Mouse (Mus musculus) mouse embryonic stem cell (cell line): ENCODE data around the gene Dscam.

Source experiments
- in situ Hi-C, 2 experiments: fragments of 300-500 bp; cut with MboI; formaldehyde crosslinking; loops; 1 replicate in 1 of 2; 3 replicates in 1 of 2; pipeline ENCODE4 v1.14.3; 2019 to 2020; ENCODE audit warnings: low sequenced_read_pairs in 2 of 2, low pct_unique_long_range_greater_than_20kb in 1 of 2, mixed read lengths in 1 of 2; ENCODE audit not compliant: unreplicated experiment in 1 of 2

Dscam gene

DNA sequence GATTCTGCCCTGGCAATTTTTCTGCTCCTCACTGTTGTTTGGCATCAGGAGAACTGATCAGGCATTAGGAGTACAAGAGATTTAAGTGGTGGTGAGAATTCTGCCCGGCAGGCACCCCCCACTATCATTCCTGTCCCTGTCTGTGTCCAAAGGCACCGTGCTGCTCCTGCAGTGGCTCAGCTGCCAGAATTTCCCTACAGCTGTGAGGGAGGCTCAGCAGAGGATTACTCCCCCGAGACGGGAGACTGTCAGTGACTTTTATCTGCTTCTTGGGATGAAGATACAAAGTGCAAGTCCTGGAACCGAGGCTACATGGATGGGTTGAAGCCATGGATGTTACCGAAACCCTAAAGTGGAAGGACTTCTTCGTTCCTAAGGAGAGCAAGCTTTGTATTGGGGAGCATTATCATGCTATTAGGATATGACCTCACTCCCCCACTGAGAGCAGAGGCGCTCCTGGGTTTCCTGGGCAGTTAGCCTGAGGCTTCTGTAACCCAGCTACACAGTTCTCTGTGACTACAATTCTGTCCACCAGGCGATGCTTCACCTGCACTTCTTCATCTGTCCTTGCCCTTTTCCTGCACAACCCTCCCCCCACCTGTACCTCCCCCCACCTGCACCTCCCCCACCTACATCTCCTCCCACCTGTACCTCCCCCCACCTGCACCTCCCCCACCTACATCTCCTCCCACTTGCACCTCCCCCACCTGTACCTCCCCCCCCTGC, 412.8 kb downstream of the Dscam start:
- in situ Hi-C loops, result no loop called here

DNA sequence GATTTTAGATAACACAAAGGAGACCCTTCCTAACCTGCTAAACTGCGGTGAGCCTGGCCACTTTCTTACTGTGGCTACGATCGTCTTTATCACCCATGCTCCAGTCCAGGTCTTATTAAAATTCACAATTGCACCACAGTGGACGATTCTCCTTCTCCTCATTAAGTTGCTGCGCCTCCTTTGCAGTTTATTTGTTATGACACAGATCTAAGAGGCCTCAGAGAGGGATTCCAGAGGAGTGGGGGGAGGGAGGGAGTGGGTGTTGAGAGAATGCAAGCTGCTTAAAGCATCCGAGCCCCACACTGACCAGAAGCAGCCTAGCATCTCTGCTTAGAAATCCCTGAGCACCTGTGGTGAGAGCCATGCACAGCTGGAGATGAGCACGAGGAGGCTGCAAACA, 413.6 kb downstream of the Dscam start:
- in situ Hi-C loops, result no loop called here

DNA sequence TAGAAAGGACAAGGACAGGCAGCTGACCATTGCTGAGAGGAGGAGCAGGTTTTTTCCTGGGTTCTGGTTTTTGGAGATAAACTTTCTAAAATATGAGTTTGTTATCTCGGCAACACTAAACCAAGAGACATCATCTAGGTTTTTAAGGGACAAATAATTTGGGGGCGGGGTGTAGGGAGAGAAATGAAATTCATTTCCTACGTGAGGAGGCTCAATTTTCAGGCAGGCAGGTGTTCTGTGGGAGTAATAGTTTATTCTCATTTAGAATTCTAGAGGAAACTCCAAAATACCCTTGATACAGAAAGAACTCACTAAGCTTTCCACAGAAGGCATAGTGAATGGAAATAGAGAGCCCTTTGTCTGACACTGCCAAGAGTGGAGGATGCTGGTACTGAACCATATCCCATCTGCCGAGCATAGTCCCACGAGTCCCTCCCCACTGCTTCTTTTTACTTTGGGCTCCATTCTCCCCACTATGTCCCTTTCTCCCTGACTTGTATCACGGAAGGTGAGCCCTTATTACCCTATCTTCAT, 415.5 kb downstream of the Dscam start:
- in situ Hi-C loops, result no loop called here

DNA sequence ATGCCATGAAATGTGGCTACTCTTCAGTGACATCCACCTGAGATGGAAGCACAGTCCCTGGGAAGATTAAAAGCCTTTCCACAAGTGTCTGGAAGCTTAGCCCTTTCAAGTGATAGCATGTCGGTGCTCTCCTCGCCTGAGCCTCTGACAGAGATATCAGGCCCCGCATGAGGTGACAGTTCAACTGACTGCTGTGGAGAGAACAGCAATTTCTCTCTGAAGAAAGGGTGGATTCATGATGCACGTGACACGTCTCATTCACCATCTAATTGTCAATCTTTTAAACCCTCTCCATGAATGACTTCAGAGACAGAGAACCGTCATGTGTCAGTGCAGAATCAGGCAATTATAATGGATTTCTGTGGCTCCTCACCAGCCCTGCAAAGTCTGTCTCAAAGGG, 416.2 kb downstream of the Dscam start:
- in situ Hi-C loops, result no loop called here

DNA sequence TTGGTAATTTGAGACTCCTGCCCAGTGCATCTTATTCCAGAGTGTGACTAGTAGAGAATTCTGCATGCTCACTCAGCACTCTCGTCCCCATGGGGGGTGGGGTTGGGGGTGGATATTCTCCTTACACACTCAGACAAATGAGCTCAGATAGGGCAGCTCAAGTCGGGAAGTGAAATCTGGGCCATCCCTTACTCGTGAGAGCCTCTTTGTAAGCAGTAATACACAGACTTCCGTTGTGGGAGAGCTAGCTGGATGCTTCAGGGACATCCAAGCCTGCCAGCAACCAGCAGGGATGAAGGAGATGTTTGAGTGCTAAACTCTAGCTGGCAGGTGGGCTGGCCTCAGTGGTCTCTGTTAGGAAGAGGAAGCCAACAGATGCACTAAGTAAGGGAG, 416.8 kb downstream of the Dscam start:
- in situ Hi-C loops, result no loop called here

DNA sequence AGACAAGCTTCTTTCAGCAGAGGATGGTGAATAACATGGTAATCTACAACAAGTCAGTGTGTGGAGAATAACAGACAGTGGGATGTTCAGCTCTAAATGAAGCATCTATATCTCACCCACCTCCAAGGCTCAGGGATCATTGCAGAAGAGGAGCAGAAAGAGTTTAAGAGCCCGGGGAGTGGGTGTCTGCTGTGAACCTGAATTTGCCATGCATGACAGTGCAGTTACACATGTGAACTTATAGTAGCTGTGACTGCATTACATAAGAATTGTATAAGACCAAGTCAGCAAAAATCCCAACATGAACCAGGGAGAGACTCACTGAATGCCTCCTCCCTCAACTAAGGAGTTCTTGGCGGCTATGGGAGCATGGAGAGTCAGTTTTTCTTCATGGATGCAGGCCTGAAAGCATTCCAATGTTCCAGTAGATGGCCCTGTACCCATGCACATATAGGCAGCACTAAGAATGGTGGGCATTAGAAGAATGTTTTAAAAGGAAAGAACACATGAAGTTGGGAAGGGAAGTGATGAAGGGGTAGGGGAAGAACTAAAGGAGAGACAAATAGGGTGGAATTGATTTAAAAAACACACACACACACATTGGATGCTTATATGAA, 417.3 kb downstream of the Dscam start:
- in situ Hi-C loops, result no loop called here

DNA sequence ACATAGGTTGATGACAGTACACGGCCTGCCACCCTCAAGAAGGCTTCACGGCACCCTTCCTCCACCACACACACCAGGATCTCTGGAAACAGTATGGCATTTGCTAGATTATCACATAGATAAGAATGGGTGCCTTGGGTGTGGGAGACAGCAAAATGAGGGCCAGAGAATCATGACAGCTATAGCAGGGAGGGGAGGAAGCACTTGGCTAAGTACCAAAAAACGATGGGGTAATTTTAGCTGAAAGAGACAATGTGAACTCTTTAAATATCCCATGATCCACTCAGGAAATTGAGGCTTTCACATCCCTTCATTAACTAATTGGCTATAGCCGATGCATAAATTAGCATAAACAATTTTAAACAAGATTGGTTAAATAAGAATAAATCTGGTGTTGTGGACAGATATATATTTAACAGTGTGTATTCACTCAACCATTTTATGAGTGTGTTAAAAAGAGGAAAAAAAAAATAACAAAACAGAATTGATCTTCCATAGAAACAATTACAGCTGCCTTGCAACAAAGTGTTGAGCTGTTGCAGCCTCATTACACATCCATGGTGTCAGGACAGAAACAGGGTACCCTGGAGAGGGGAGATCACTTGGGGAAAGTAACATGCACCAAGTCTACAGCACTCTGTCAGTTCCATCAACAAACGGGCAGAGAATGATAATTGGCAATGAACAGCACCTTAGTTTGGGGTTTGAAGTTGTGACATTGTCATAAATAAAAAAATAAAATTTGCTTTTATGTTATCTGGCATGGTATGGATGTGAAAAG, 427.9 kb downstream of the Dscam start:
- in situ Hi-C loops, result no loop called here

DNA sequence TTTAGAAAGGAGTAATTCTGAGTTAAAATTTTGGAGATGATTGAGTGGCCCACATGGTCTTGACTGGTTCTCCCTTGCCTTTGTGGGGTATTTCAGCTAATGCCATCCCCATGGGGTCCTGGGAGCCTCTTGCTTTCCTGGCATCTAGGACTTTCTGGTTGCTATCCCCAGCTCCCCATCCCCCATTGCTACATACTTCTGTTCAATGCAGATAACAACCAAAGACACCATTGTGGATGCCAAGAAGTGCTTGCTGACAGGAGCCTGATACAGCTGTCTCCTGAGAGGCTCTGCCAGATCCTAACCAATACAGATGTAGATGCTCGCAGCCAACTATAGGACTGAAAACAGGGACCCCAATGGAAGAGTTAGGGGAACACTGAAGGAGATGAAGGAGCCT, 429.2 kb downstream of the Dscam start:
- in situ Hi-C loops, result no loop called here

DNA sequence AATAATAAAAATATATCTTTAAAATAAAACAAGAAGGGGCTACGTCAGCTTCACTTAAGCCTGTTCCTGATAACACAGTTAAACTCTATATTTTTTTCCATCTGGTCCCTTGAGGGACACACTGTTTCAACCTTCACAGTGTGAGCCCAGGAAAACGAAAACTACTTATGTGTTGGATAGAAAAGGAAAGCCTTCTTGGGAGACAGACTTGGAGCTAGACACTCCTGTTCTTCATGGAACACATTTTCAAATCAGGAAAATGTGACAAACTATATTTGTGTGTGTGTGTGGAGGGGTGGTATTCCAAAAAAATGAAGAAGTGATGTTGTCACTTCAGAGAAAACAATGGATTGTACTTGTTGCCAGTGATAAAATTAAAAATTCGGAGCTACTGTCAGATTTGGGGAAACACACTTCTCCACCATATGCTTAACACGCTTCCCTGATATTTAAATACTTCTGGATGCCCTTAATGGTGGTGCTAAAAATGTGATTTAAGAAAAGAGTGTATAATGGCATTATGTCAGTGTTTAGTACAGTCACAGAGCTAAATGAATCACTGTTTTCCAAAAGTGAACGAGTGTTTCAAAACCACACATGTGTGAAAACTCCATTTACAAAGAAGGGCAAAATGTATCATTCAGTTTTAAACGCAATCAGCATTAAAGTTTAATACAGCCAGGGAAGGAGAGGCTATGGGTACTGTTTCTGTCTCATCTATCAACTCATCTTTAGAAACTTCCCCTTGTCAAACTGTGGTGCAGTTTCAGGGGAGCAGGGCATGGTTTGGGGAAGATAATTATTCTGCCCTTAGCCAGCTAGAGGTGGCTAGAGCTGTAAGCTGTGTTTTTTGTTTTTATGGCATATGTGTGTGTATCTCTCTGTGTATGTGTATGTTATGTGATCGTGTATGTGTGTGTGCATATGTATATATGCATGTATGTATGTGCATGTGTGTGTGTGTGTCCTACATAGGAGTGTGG, 430.2 kb downstream of the Dscam start:
- in situ Hi-C loops, result no loop called here

DNA sequence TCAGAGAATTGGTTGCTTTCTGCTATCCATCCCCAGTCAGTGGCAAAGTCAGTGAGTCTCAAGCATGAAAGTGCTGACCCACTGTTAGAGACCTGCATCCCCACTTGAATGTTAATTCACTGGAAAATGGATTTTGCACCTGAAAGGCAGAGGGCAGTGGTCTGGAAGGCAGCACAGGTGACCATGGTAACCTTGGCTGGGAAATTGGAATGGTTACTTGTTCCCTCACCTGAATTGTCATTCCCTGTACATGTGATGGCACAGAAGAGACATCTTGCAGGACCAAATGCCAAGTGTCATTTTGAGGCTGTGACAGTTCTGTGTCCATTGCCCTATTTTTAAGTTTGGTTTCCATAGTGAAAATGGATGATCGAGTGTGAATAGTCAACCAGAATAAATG, 434.1 kb downstream of the Dscam start:
- in situ Hi-C loops, result no loop called here

DNA sequence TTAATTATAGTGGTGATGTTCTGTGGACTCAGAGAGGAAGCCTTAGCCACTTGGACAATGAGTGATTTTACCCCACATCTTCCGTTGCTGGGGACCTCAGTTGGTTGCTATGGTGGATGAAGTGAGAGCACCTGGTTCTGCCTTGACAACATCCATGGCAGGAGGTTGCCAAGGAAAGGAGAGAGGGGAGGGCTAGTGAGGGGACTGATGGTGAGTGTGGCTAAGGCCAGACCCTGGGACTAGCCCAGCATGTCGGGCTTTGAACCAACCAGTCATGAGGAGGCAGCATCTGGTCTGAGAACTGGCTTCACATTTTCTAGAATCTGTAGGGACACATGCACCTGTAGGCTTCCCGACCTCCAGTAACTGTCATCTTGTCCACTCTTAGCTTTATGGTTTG, 439.7 kb downstream of the Dscam start:
- in situ Hi-C loops, result no loop called here

DNA sequence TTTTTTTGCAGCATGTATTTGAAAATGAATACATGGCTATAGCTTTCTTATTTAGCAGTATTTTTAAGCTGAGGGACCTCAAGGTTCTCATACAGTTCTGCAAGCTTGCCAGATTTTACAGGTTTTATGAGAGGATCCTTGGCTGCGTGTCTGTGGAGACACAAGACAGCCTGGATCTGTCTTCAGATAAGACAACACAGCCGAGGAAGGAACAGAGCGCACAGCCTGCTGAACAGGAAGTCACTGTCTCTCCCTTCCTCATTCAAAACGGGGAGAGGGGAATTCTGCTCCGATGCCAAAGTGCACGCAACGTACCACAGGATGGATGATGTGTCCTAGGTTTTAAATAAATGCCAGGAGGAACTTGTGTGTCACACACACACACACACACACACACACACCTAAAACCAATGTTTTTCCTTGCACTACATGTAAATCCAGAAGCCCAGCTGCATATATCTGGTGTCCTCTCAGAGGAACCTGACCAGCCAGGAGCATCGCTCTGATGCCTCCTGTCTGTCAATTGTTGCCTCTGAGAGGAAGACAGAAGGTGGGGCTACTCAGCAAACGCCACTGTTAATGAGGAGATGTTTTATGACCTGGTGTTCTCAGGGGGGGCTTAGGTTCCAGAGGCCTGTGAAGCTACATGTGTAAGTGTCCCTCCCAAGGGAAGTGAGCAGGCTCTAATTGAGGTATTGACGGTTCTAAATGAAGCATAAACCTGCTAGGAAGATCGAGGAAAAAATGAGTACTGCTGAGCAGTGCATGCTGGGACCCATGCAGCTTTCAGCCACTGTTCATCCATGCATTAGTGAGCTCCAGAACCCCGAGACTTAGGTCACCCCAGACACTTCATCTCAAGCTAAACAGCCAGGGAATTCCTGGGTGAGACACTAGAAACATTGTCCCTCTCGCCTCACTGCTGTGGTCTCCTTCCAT, 442.4 kb downstream of the Dscam start:
- in situ Hi-C loops, result no loop called here

DNA sequence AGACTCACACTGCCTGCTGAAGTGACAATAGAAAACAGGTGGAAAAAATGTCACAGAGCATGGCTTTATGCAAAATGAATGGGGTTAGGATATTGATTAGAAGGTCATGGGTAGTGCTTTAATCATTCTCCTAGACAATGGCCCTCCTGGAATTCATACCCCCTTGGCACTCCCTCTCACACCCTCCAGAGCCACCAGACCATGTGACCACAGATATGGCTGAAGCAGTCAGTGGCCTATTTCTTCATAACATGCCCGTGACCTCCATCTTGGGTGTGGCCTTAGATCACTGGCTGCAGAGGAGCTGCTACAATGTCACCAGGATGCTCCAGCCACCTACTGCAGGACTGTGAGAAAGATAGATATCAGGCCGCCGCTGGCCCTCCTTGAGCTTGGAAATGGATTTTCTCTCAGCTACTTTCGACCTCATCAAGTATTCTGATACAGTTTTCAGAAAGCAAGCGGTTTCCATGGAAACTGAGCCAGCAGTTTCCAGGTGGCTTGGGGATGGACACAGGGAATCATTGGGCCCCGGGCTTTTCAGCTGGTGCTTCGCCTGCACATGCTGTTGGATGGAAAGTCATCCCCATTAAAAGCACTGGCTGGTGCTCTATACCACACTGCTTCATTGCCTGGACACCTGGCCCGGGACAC, 445.4 kb downstream of the Dscam start:
- in situ Hi-C loops, result no loop called here

DNA sequence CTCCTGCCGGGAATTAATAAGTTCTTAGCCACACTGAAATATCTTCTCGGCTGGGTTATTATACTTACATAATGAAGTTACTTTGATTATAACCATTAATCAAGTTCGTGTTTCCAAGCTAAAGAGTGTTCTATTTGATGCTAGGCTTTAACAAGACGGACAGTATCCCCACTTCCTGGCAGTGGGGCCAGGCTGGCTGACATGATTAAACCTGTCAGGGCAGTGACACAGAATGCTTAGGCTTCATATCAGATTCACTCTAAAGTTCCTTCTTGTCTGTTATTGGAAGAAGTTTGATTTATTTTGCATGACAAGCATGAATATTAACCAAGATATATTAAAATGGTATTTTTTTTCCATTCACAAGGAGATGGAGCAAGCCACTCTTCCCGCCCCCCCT, 446.0 kb downstream of the Dscam start:
- in situ Hi-C loops, result no loop called here

DNA sequence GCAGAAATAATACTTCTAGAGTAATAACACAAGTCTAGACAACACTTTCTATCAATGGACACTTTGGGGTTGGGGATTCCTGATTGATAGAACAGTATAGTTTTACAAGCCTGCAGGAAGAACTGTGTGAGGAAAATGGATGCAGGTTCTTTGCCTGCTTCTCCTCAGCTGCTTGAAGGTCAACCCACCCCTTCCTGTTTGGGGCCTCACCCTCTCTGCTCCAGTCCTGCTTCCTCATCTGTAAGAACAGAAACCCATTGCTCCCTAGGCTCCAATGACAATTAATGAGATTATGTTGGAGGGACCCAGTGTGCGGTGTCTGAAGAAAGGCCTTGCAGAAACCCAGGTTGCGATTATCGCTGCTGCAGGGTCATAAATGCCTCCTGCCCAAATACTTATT, 446.4 kb downstream of the Dscam start:
- in situ Hi-C loops, result no loop called here

DNA sequence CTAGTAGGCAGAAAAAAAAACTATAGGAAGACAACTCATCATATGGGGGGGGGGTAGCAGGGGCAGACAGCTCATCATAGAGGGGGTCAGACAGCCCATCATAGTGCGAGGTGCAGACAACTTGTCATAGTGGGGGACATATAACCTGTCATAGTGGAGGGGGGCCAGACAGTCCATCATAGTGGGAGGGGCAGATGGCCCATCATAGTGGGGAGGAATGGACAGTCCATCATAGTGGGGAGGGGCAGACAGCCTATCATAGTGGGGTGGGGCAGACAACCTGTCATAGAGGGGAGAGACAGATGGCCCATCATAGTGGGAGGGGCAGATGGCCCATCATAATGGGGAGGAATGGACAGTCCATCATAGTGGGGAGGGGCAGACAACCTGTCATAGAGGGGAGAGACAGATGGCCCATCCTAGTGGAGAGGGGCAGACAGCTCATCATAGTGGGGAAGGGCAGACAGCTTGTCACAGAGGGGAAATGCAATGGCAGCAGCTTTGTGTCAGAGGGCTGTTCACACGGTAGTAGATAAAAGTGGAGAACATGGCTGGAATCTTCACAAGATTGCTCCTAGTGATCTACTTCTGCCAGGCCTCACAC, 447.4 kb downstream of the Dscam start:
- in situ Hi-C loops, result no loop called here

DNA sequence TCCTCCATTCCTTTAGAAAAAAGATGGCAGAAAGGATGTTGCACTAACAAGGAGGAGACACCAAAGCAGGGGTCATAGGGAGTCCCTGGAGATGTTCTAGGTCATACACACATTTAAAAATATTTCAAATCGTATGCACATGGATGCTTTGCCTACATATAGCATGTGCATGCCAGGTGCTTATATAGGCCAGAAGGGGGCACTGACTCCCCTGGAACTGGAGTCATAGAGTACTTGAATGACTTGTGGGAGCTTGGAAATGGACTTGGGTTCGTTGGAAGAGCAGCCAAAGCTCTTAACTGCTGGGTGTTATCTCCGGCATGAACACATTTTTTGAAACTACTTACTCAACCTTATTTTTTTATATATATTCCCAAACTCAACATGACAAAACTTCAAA, 448.4 kb downstream of the Dscam start:
- in situ Hi-C loops, result no loop called here
